Comparison of ENCODE assay signal across 8 mouse cellular contexts in genomic region chr8:91872278-91873115, GRCm38 (mm10).
A peak's percentile ranks its signal among the peaks of the same experiment; 100 is the strongest.
DNase-seq lines count a peak whose midpoint lies in the region; ATAC-seq and TF ChIP-seq lines count a peak whose summit lies in the region.

No protein-coding gene starts in this region.

- no peak for TF ChIP-seq POLR2A in cerebellum, adult 2 months (IDR thresholded peaks at IDR 0.05; ENCODE audit: borderline replicate concordance, insufficient read depth, low read length)

- peak overlapping the region; percentile 46 for H3K4me3 ChIP-seq in erythroblast, embryonic 14.5 days (replicated peaks)
- peak overlapping the region; percentile 4 to 22; a peak in 3 of 4 replicates for H3K4me3 ChIP-seq in heart, embryonic 14.5 days (ENCODE audit: control insufficient read depth in 1 of 2, insufficient read depth in 1 of 2, low read depth in 1 of 2, low read length in 2 of 2)
- H3K4me3 ChIP-seq in kidney, postnatal 0 days (replicated peaks; ENCODE audit: low read depth, low read length), result no peak overlapping the region
- H3K4me3 ChIP-seq in midbrain, embryonic 12.5 days, result peak overlapping the region; percentile 15; the same call in 1 of the 2 replicates
- H3K4me3 ChIP-seq in cerebellum, adult 2 months (replicated peaks; ENCODE audit: insufficient read depth, low read depth, low read length), result no peak overlapping the region

- H3K9me3 ChIP-seq in erythroblast, embryonic 14.5 days (ENCODE audit: control insufficient read depth, low read length), result no peaks in the 10 kb centered on the region
- H3K9me3 ChIP-seq in heart, embryonic 14.5 days (ENCODE audit: control insufficient read depth, low read length), result no peaks in the 10 kb centered on the region
- H3K9me3 ChIP-seq in kidney, postnatal 0 days (replicated peaks; ENCODE audit: low read length), result no peaks in the 10 kb centered on the region
- H3K9me3 ChIP-seq in midbrain, embryonic 12.5 days, result no peaks in the 10 kb centered on the region

- ATAC-seq in erythroblast, adult 5-6 weeks (replicated peaks; ENCODE audit: low FRiP score, poor library complexity, severe bottlenecking), result no peak
- peak; percentile 50; the same call in 1 of the 2 replicates for ATAC-seq in heart, embryonic 14.5 days (ENCODE audit: insufficient number of reproducible peaks, insufficient read depth, low FRiP score, low read depth)
- no peak for ATAC-seq in kidney, postnatal 0 days (replicated peaks; ENCODE audit: low FRiP score, low read depth)
- ATAC-seq in midbrain, embryonic 12.5 days (ENCODE audit: low FRiP score, low read depth), result peak; percentile 85

- TF ChIP-seq CTCF in kidney, postnatal 0 days (IDR thresholded peaks at IDR 0.05; ENCODE audit: low read depth), result no peak; the same call in 1 of the 2 replicates
- TF ChIP-seq CTCF in cerebellum, adult 2 months (IDR thresholded peaks at IDR 0.05; ENCODE audit: borderline replicate concordance, insufficient read depth, low read depth, low read length), result no peak

- H3K9ac ChIP-seq in heart, embryonic 14.5 days (ENCODE audit: low read length), result peak overlapping the region; percentile 57; the same call in 1 of the 2 replicates
- no peak overlapping the region for H3K9ac ChIP-seq in kidney, postnatal 0 days (ENCODE audit: low read depth, low read length)
- H3K9ac ChIP-seq in midbrain, embryonic 12.5 days (replicated peaks), result no peak overlapping the region

- DNase-seq in c-Kit-positive CD71-positive TER-119-negative erythroid progenitor cells, embryonic 14.5 days (ENCODE audit: low read depth), result peak; percentile 80
- peak; percentile 34 for DNase-seq in kidney, postnatal 0 days (ENCODE audit: low spot score)
- no peak for DNase-seq in natural killer cell, adult 2 months (ENCODE audit: low spot score in 2 of 2)
- DNase-seq in cerebellum, adult 2 months, result no peak

- peaks cover 3% of the 10 kb centered on the region; the same call in 1 of the 2 replicates for H3K27me3 ChIP-seq in erythroblast, embryonic 14.5 days (ENCODE audit: control insufficient read depth)
- H3K27me3 ChIP-seq in heart, embryonic 14.5 days (ENCODE audit: control insufficient read depth, insufficient read depth, low read length), result peaks cover 8% of the 10 kb centered on the region; the same call in 1 of the 2 replicates
- 0 out of 2 replicates have a peak, but pooled peaks cover 7% of the 10 kb centered on the region for H3K27me3 ChIP-seq in kidney, postnatal 0 days (ENCODE audit: insufficient read depth, low read length)
- H3K27me3 ChIP-seq in midbrain, embryonic 12.5 days, result peaks cover 79% of the 10 kb centered on the region
- no peaks in the 10 kb centered on the region for H3K27me3 ChIP-seq in cerebellum, adult 2 months (ENCODE audit: control insufficient read depth, insufficient read depth, low read length)

- H3K36me3 ChIP-seq in erythroblast, embryonic 14.5 days (ENCODE audit: control insufficient read depth), result no peaks in the 10 kb centered on the region
- H3K36me3 ChIP-seq in heart, embryonic 14.5 days (ENCODE audit: control insufficient read depth, insufficient read depth, low read length), result no peaks in the 10 kb centered on the region
- H3K36me3 ChIP-seq in kidney, postnatal 0 days (ENCODE audit: insufficient read depth, low read length), result no peaks in the 10 kb centered on the region
- H3K36me3 ChIP-seq in midbrain, embryonic 12.5 days, result no peaks in the 10 kb centered on the region

- peaks cover 29% of the 10 kb centered on the region for H3K4me1 ChIP-seq in erythroblast, embryonic 14.5 days (ENCODE audit: control insufficient read depth)
- H3K4me1 ChIP-seq in heart, embryonic 14.5 days (ENCODE audit: control insufficient read depth in 2 of 2, insufficient read depth in 2 of 2, low read length in 2 of 2), result peaks cover 5 to 10% of the 10 kb centered on the region in 2 experiments
- H3K4me1 ChIP-seq in kidney, postnatal 0 days (replicated peaks; ENCODE audit: insufficient read depth, low read length), result 0 out of 2 replicates have a peak, but pooled peaks cover 3% of the 10 kb centered on the region
- H3K4me1 ChIP-seq in midbrain, embryonic 12.5 days, result peaks cover 24% of the 10 kb centered on the region
- no peaks in the 10 kb centered on the region for H3K4me1 ChIP-seq in cerebellum, adult 2 months (ENCODE audit: control insufficient read depth, insufficient read depth, low read length)

- H3K4me2 ChIP-seq in heart, embryonic 14.5 days (ENCODE audit: low read length), result peak overlapping the region; percentile 62
- peak overlapping the region; percentile 38 for H3K4me2 ChIP-seq in kidney, postnatal 0 days (ENCODE audit: low read length)
- peak overlapping the region; percentile 34 for H3K4me2 ChIP-seq in midbrain, embryonic 12.5 days (replicated peaks)

- peak overlapping the region in 1 of 2 experiments; percentile 47; a peak in 1 of 4 replicates for H3K27ac ChIP-seq in heart, embryonic 14.5 days (replicated peaks in 1 of 2; ENCODE audit: control insufficient read depth in 1 of 2, insufficient read depth in 1 of 2, low read depth in 2 of 2, low read length in 2 of 2)
- no peak overlapping the region for H3K27ac ChIP-seq in kidney, postnatal 0 days
- H3K27ac ChIP-seq in midbrain, embryonic 12.5 days (replicated peaks), result peak overlapping the region; percentile 42
- H3K27ac ChIP-seq in cerebellum, adult 2 months (ENCODE audit: insufficient read depth, low read length), result no peak overlapping the region

- 13% methylated on average over 29 of the region's 29 CpGs for WGBS in heart, embryonic 14.5 days
- 8% methylated on average over 29 of the region's 29 CpGs for WGBS in kidney, postnatal 0 days
- WGBS in midbrain, embryonic 12.5 days, result 16% methylated on average over 29 of the region's 29 CpGs
- 11% methylated on average over 29 of the region's 29 CpGs for WGBS in cerebellum, adult 2 months

Comparison
In these comparisons a context has a peak if more than half of its experiments do, and no peak if none do; other contexts are left out.
1. H3K4me3 ChIP-seq: peak in erythroblast, embryonic 14.5 days (single experiment), heart, embryonic 14.5 days (2 of 2) and midbrain, embryonic 12.5 days (single experiment); none in kidney, postnatal 0 days (single experiment) and cerebellum, adult 2 months (single experiment).
2. ATAC-seq: peak in heart, embryonic 14.5 days (single experiment) and midbrain, embryonic 12.5 days (single experiment); none in erythroblast, adult 5-6 weeks (single experiment) and kidney, postnatal 0 days (single experiment).
3. DNase-seq: peak in c-Kit-positive CD71-positive TER-119-negative erythroid progenitor cells, embryonic 14.5 days (single experiment) and kidney, postnatal 0 days (single experiment); none in natural killer cell, adult 2 months (0 of 2) and cerebellum, adult 2 months (0 of 2).
4. Peak in every context shown above with its lines, with median percentiles within 50 percentile points of each other: H3K4me2 ChIP-seq.